Mouse (Mus musculus) naive thymus-derived CD4-positive, alpha-beta T cell, adult 2 months (primary cell): Measurements from ENCODE around the gene Snx21.

ENCODE experiments used
- DNase-seq: peaks from one replicate; pipeline ENCODE4 v3.0.0-alpha.2; 2011; ENCODE audit warnings: low read depth

Snx21 gene

GRCm38 (mm10) chr2:164785481-164786387 lies at the start of gene Snx21:
Gene Snx21 (plus strand): TSS chr2:164785823.
- peak; percentile 76 for DNase-seq

DNA sequence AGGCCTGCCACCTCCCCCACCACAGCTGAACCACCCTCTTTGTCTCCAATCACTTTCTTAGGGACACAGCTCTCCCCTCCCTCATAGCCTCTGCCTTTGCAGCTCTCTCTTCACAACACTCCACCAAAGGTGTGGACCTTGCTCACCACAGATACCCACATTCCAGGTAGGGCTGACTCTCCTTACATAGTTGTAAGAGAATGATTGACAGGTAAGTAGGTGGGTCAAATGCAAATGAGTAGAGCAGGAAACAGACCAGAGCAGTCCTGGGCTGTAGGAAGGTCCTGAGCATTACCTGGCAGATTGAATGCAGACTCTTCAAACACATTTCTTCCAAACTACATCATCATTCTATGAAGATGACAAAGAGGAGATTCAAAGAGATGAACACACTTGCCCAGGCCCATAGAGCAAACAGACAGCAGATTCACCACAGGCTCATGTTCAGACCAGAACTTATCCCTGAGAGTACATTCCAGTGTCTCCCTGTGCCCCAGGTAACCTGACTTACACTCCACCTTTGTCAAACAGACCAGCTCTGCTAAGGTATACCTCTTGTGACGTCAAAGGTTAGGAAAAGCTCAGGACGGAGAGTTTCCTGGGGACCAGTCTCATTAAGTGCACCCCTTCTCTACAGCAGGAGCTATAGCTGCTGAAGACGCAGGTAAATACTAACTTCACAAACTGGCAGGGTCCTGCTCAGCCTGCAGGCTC lies 48.1 kb upstream of the Snx21 start:
- DNase-seq = no peak

GRCm38 (mm10) chr2:164739876-164740275 lies 45.7 kb upstream of the Snx21 start:
- DNase-seq = no peak

DNA sequence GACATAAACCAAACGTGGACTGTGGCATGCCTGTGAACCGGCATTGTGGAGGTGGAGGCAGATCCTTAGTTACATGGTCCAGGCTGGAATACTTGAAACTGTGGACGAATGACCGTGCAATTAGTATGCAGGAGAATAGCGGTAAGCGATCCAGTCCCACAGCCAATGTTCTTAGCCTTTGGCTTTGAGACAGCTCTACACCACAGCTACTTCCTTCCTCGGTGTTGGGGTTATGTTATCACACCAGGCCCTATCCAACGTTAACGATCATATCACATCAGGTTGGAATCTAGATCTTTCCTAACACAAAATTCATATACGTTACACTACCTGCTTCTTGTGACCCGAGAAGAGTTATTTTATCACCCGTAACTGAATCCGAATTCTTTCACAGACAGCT lies 40.6 kb upstream of the Snx21 start:
- no peak for DNase-seq

DNA sequence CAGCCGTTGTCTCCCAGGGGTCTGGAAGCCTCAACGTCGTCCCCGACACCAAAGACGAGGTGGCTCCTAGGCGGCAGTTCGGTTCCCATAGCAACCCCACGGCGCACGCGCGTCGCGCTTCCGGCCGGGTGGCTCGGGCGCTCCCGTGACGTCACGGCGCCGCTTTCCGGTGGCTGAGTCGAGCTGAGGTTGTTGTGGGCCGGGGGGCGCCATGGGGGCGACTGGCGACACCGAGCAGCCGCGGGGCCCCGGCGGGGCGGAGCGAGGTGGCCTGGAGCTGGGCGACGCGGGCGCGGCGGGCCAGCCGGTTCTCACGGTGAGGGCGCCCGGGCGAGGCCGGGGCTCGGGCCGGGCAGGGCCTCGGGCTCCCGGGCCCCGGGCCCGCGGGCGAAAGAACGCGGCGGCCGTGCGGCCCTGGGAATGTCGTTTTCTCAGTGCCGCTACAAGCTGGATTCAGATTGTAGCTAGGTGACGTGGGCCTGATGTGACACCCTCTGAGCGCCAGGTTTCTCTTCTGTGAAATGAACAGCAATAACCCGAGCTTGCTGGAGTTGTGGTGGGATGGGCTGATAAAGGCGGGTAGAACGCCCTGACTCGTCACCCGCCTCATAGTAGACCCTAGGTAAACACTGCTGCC lies 39.7 kb upstream of the Snx21 start, which contains the start of the genes Wfdc3 and Dnttip1:
Wfdc3 (minus strand) TSS at position 89 of the 637 bp plus-strand sequence.
Dnttip1 (plus strand) TSS at position 141 of the 637 bp plus-strand sequence.
- DNase-seq = peak; percentile 98

DNA sequence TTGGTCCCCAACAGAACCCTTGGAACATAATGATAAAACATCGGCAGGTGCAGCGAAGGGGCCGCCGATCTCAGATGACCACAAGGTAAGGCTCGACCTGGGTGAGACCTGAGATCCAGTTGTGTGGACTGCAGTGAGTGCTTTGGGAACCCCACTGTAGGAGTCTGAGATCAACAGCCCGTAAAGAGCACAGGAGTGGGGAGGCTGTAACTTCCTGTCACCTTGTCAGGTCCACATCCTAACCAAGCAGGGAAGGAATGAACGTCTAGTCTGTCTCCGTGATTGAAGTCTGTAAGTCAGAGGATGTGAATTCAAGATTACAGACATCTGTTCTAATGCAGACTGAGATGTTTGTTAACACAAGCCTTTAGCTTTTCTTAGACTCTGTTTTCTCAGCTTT lies 38.9 kb upstream of the Snx21 start:
- DNase-seq = peak; percentile 67

DNA sequence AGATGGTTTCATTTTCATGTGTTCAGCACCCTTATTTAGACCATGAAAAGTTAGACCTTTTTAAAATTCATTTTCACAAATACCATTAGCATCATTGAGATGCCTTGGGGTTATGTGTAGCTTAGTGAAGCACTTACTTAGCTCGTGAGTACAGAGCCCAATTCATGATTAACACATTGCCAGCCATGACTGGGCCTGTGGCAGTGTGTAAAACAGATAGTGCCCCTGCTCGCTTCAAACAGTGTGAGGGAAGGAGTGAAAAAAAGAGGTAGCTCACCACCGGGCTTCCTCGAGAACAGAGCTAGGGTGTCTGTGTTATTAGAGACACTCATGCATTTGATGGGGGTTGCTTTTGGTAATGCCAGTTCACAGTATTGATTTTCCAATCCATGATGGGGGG lies 37.4 kb upstream of the Snx21 start:
- no peak for DNase-seq

- no peak for DNase-seq
These were observed 36.6 kb upstream of the Snx21 start for GRCm38 (mm10) chr2:164748991-164749390.

- no peak for DNase-seq
These were observed 33.2 kb upstream of the Snx21 start for GRCm38 (mm10) chr2:164752454-164752853.

GRCm38 (mm10) chr2:164754105-164754504 lies 31.5 kb upstream of the Snx21 start:
- DNase-seq = no peak

GRCm38 (mm10) chr2:164754800-164755199 lies 30.8 kb upstream of the Snx21 start:
- DNase-seq = no peak

DNA sequence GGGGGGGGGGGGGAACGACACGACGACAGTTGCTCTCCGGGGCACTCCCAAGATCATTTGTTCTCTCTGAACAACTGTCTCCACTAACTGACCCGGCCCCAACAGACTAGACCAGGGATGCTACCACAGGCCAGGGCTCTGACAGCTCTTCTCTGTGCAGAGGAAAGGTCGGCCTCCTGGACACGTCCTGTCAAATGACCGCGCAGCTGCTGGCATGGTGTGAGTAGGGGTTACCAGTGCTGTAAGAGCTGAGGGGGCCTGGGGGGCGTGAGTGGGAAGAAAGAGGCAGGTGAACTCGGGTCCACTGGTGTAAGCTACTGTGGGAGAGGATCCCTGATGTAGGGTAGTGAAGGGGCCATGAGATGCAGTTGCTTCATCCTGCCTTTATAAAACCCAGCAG lies 27.8 kb upstream of the Snx21 start:
- DNase-seq = no peak

DNA sequence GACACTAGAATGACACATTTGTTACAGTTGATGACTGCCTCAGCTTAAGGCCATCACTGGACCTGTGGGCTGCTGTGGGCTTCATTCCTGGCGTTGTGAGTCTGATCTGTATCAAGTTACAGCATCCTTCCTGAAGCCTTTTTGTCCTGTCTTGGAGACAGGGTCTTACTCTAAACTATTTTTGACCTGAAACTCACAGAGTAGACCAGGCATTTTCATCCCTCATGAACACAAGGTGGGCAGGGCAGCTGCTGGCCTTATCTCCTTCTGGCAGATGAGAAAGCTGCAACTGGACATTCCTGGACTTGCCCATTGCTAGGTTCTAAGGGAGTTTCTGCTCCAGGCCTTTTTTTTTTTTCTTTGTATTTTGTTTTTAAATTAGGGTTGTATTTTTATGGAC lies 26.9 kb upstream of the Snx21 start:
- no peak for DNase-seq

GRCm38 (mm10) chr2:164760059-164760833 lies 25.4 kb upstream of the Snx21 start:
- DNase-seq = no peak

- no peak for DNase-seq
These were observed 24.1 kb upstream of the Snx21 start for GRCm38 (mm10) chr2:164761502-164761901.

GRCm38 (mm10) chr2:164761971-164762370 lies 23.7 kb upstream of the Snx21 start:
- DNase-seq = no peak

- no peak for DNase-seq
These were observed 23.0 kb upstream of the Snx21 start for GRCm38 (mm10) chr2:164762593-164762992.

DNA sequence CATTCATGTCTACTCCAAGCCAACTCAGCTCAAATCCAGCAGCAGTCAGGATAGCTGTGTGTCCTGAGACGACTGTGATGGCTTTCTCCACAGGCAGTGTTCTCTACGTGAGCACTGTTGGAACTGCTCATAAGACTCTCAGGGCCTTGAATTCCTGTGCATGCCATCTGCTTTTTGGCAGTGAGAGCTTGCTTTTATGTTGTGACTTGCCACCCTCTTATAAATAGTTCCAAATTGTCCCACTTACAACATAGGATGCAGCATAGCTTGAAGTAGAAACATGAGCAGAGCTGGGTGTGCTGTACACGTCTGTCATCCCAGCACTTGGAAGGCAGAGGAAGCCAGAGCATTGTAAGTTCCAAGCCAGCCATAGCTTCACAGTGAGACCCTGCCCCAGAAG lies 19.8 kb upstream of the Snx21 start:
- DNase-seq = no peak

- no peak for DNase-seq
These were observed 17.6 kb upstream of the Snx21 start for GRCm38 (mm10) chr2:164767812-164768540.

DNA sequence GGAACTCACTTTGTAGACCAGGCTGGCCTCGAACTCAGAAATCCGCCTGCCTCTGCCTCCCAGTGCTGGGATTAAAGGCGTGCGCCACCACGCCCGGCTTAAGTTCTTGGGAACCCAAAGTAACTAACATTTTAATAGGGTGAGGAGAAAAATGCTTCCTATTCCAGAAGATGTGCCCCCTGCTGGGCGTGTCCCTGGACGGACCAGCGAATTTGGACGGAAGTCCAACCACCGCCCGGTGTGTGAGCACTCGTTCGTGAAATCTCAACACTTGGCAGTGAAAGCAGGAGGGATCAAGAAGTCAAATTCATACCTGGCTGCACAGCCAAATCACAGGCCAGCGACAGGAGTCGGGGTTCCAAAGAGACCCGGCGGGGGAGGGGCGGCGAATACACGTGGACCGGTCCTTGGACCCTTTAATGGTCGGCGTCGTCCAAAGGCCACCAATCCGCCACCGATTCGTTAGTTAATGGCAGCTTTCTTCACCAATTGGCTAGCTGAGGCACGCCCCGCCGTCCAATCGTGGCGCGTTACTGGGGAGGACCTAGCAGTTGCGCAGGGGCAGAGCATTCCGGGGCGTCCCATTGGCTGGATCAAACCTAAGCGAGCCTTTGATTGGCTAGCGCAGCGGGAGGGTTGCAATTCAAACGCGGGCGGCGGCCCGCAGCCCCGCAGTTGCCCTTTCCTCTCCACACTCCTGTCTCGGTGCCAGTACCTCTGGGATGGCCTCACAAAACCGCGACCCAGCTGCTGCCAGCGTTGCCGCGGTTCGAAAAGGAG lies 16.2 kb upstream of the Snx21 start, which contains the start of gene Ube2c:
Ube2c (plus strand) TSS at position 641 of the 780 bp plus-strand sequence.
- DNase-seq = peak; percentile 97
